Mouse (Mus musculus) midbrain, embryonic 11.5 days (tissue): ENCODE data around the gene Skor1. TPM values are rescaled to one million over a fixed set of nuclear protein-coding genes. Genes with fewer than 3 reads are reported as not detected.

ENCODE experiments used
- ATAC-seq: fragments of 200-750 bp; cut with Nextera tagmentation; 2 replicates; pipeline ENCODE4 v1.8.0; 2017; ENCODE audit warnings: moderate TSS enrichment, moderate library complexity; ENCODE audit not compliant: low FRiP score
- DNase-seq: peaks from one replicate; pipeline ENCODE4 v3.0.0; 2015; ENCODE audit warnings: low spot score; ENCODE audit errors: missing footprints
- H3K27ac ChIP-seq: fragments of 300-500 bp; sonication (generic); 2 replicates; pipeline ENCODE4 v1.5.1; 2014; ENCODE audit warnings: low read depth, low read length
- H3K27me3 ChIP-seq: fragments of 300-500 bp; sonication (generic); 2 replicates; pipeline ENCODE4 v1.6.1; 2014; ENCODE audit warnings: mild to moderate bottlenecking, low read length, moderate library complexity, mixed read lengths; ENCODE audit not compliant: control insufficient read depth, insufficient read depth
- H3K36me3 ChIP-seq: fragments of 300-500 bp; sonication (generic); 2 replicates; pipeline ENCODE4 v1.6.1; 2014; ENCODE audit warnings: mild to moderate bottlenecking, low read length, moderate library complexity, mixed read lengths; ENCODE audit not compliant: control insufficient read depth, insufficient read depth
- H3K4me1 ChIP-seq: fragments of 300-500 bp; sonication (generic); 2 replicates; pipeline ENCODE4 v1.6.1; 2014; ENCODE audit warnings: low read length; ENCODE audit not compliant: control insufficient read depth, insufficient read depth
- H3K4me2 ChIP-seq: fragments of 300-500 bp; sonication (generic); 2 replicates; pipeline ENCODE4 v1.6.1; 2014; ENCODE audit warnings: mild to moderate bottlenecking, moderate library complexity
- H3K4me3 ChIP-seq: fragments of 300-500 bp; sonication (generic); 2 replicates; pipeline ENCODE4 v1.5.1; 2014; ENCODE audit warnings: low read depth, low read length
- H3K9ac ChIP-seq: fragments of 300-500 bp; sonication (generic); 2 replicates; pipeline ENCODE4 v1.6.1; 2014; ENCODE audit warnings: low read length
- H3K9me3 ChIP-seq: fragments of 300-500 bp; sonication (generic); 2 replicates; pipeline ENCODE4 v1.6.1; 2016; ENCODE audit warnings: low read length; ENCODE audit not compliant: control insufficient read depth
- WGBS: fragments of 180-500 bp; shearing (Covaris S2); extraction: QIAGEN DNeasy Blood & Tissue Kit; methylation state at CpG from one replicate; pipeline ENCODE4 v1.1.7; 2014; 5-methylcytosine and 5-hydroxymethylcytosine counted together
- polyA plus RNA-seq: library from polyadenylated mRNA; unstranded; fragments of >200 nt; fragmentation: Nextera tagmentation; extraction: Ambion mirVana; gene quantifications from 2 replicates; pipeline ENCODE4 v1.2.1, GENCODE M21; 2014

Skor1 gene
- polyA plus RNA-seq, 1 experiment from 2014 or later: 0.05 TPM

DNA sequence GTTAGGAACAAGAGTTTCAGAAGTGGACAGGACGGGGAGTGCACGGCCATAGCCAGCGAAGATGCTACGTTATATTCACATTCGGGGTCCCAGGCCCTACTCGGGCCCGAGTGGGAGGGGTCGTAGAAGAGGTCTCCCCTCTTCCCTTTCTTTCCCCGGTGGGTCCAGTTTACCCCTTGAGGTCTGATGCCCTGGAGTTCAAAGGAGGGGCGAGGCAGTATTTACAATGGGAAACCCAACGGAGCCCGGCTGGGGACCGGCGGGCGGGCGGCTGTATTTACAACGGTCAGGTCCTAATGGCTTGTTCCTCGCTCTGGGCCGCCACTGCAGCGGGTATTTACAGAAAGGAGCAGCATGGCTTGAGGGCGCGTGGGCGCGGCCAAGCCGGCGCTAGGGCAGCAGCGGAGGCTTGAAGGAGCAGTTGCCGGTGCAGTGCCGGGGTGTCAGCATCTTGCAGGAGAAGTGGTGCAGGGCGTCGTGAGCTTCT lies 10.2 kb downstream of the Skor1 start:
- DNase-seq: peak; percentile 96
- Histone ChIP-seq H3K9ac (no peak overlapping the region), H3K9me3 (no peaks in the 10 kb centered on the region), H3K36me3 (no peaks in the 10 kb centered on the region), H3K4me2 (peak overlapping the region; percentile 37), H3K27ac (no peak overlapping the region), H3K27me3 (peaks cover 99% of the 10 kb centered on the region), H3K4me1 (peaks cover 27% of the 10 kb centered on the region), H3K4me3 (peak overlapping the region; percentile 10; the same call in 1 of the 2 replicates)
- ATAC-seq: peak; percentile 42; the same call in 1 of the 2 replicates
- WGBS: 0% methylated on average over 31 of the region's 31 CpGs

DNA sequence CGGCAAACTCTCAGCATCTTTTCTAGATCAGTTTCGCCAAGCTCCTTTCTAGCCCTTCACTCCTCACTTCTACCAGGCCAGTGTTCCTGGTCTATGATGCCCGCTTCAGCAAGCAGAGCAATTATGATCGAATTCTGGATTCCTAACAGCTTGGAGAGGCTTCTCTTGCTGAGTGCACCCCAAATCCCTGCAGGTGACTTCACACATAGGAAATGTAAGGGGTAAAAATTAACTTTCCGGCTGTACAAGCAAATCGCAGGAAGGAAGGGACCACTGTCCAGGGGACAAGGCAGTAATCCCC lies 11.2 kb downstream of the Skor1 start:
- H3K4me2 ChIP-seq: no peak overlapping the region
- DNase-seq (peak; percentile 92), ATAC-seq (no peak)
- H3K27me3 ChIP-seq: peaks cover 91% of the 10 kb centered on the region
- no peaks in the 10 kb centered on the region for H3K36me3 ChIP-seq
- H3K9me3 ChIP-seq: no peaks in the 10 kb centered on the region
- no peak overlapping the region for H3K4me3 ChIP-seq
- H3K9ac ChIP-seq: no peak overlapping the region
- peaks cover 25% of the 10 kb centered on the region for H3K4me1 ChIP-seq
- no peak overlapping the region for H3K27ac ChIP-seq
- 1% methylated on average over 6 of the region's 6 CpGs for WGBS

DNA sequence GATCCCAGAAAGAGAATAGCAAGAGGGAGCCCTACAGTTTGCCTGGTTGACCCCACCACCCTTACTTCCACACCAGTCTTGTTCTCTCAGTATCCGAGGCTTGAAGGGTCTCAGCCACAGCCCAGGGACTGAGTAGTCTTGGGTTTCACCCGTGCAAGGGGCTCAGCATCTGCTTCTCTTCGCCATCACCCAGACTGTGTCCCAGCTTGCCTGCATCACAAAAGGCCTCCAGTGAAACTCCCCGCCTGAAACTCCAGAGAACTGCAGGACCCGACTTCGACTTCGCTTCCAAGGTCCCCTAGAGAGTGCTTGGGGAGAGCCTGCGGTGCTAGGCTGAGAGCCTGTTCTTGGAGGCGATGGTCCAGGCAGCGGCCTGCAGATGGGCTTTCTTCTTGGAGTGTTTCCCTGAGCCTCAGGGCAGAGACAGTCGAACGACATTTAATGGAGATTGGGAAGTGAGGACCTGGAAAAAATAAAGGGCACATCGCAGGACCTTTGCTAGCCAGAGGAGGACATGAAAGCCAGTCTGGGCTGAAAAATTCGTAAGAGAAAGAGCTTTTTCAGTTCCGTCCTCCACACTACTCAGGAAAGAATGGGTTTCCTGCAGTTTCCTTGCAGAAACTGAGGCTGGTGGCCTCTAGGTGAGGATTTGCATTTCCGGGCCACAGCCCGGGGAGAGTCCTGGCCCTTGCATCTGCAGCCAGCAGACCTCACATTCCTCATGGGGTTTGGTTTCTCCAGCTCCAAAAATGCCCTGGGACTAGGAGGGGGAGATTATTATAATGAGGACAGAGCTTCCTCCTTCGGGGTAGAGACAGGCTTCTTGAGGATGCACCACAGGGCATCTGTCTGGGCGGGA lies 11.8 kb downstream of the Skor1 start:
- DNase-seq: peak; percentile 94
- under 1% methylated on average over 19 of the region's 19 CpGs for WGBS
- ATAC-seq: no peak
- Histone ChIP-seq H3K27ac (no peak overlapping the region), H3K27me3 (peaks cover 85% of the 10 kb centered on the region), H3K4me1 (peaks cover 25% of the 10 kb centered on the region), H3K9me3 (no peaks in the 10 kb centered on the region), H3K9ac (no peak overlapping the region), H3K4me2 (no peak overlapping the region), H3K4me3 (no peak overlapping the region), H3K36me3 (no peaks in the 10 kb centered on the region)

DNA sequence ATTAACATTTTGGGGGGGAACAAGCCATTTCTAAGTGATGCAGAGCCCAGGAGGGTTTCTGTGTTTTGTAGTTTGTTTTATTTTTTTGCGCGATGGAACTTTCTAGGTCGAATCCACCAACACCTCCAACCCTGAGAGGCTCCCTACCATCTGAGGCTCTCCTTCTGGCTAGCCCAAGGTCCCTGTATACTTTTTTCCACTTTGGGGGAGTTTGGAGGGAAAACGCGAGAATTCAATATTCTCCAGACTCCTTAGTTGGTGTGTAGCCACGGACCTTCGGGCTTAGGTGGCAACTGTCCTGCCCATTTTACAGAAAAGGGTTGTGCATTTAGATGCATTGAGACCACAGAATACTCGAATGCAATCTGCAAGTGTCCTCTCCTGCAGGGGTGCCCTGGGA lies 12.5 kb downstream of the Skor1 start:
- H3K4me1 ChIP-seq: peaks cover 25% of the 10 kb centered on the region
- no peak overlapping the region for H3K27ac ChIP-seq
- ATAC-seq (no peak), DNase-seq (peak; percentile 92)
- 3% methylated on average over 8 of the region's 8 CpGs for WGBS
- no peak overlapping the region for H3K4me2 ChIP-seq
- no peak overlapping the region for H3K4me3 ChIP-seq
- no peak overlapping the region for H3K9ac ChIP-seq
- H3K9me3 ChIP-seq: no peaks in the 10 kb centered on the region
- peaks cover 80% of the 10 kb centered on the region for H3K27me3 ChIP-seq
- H3K36me3 ChIP-seq: no peaks in the 10 kb centered on the region

DNA sequence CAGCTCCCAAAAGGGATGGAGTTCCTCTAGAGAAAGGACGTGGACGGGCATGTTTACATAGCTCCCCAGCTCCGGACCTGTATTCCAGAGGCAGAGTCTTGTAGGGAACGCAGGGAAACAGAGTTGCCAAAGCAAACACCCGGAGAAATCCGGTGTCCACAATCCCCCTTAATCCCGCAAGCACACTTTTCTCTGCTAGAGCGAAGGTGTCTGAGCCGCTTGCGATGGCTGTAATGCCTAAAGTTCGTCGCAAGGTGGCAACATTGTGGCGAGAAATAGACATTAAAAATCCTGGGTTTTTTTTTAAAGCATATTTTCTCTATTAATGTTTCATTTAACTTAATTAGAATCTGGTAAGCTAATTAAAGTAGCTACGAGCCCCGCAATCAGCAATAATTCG lies 13.0 kb downstream of the Skor1 start:
- peaks cover 80% of the 10 kb centered on the region for H3K27me3 ChIP-seq
- no peaks in the 10 kb centered on the region for H3K9me3 ChIP-seq
- WGBS: under 1% methylated on average over 16 of the region's 16 CpGs
- H3K36me3 ChIP-seq: no peaks in the 10 kb centered on the region
- peak; percentile 94 for DNase-seq
- H3K9ac ChIP-seq: no peak overlapping the region
- H3K4me2 ChIP-seq: peak overlapping the region; percentile 37
- H3K27ac ChIP-seq: no peak overlapping the region
- peaks cover 25% of the 10 kb centered on the region for H3K4me1 ChIP-seq
- ATAC-seq: no peak
- peak overlapping the region; percentile 14 for H3K4me3 ChIP-seq

DNA sequence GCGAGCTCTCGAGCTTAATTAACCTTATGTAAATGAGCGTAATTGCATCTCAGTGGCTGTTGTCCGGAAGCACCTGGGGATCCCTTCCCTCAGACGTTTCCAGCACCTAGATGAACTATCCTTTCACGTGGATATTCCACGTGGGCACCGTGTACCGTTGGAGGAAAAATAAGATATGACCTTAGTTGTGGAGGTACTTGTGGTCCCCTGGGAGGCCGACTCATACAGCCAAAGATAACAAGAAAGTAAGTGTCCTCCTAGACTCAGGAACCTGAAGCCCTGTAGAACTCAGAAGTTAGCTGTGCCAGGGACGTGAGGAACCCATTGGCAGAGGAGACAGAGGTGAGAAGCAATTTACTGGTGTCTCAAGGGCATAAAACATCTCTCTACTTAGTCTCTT lies 13.4 kb downstream of the Skor1 start:
- peak overlapping the region; percentile 37 for H3K4me2 ChIP-seq
- H3K9ac ChIP-seq: no peak overlapping the region
- peaks cover 25% of the 10 kb centered on the region for H3K4me1 ChIP-seq
- H3K9me3 ChIP-seq: no peaks in the 10 kb centered on the region
- peaks cover 75% of the 10 kb centered on the region for H3K27me3 ChIP-seq
- peak overlapping the region; percentile 14 for H3K4me3 ChIP-seq
- WGBS: 2% methylated on average over 11 of the region's 11 CpGs
- H3K27ac ChIP-seq: no peak overlapping the region
- ATAC-seq (no peak), DNase-seq (no peak)
- no peaks in the 10 kb centered on the region for H3K36me3 ChIP-seq

DNA sequence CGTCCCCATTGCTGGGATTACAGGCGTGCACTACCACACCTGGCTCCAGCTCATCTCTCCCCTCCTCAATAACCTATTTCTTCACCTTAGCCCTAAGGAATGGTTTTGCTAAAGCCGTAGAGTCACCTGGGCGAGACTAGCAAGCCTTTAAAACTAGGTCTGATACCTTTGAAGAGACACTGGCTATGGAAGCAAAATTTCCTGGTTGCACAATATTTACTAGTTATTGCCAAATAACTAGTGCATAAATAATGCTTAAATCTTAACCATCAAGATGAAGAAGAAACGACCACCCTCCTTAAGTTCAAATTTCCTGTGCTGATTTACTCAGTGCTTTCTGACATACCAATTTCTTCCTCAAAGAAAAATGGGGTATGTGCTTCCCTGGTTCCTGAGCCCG lies 15.1 kb downstream of the Skor1 start:
- Histone ChIP-seq H3K4me2 (peak overlapping the region; percentile 38), H3K27me3 (peaks cover 58% of the 10 kb centered on the region), H3K9ac (peak overlapping the region; percentile 31; the same call in 1 of the 2 replicates), H3K36me3 (no peaks in the 10 kb centered on the region), H3K27ac (no peak overlapping the region), H3K9me3 (no peaks in the 10 kb centered on the region), H3K4me1 (peaks cover 22% of the 10 kb centered on the region), H3K4me3 (peak overlapping the region; percentile 22)
- WGBS: 17% methylated on average over 6 of the region's 6 CpGs
- DNase-seq (no peak), ATAC-seq (no peak)

DNA sequence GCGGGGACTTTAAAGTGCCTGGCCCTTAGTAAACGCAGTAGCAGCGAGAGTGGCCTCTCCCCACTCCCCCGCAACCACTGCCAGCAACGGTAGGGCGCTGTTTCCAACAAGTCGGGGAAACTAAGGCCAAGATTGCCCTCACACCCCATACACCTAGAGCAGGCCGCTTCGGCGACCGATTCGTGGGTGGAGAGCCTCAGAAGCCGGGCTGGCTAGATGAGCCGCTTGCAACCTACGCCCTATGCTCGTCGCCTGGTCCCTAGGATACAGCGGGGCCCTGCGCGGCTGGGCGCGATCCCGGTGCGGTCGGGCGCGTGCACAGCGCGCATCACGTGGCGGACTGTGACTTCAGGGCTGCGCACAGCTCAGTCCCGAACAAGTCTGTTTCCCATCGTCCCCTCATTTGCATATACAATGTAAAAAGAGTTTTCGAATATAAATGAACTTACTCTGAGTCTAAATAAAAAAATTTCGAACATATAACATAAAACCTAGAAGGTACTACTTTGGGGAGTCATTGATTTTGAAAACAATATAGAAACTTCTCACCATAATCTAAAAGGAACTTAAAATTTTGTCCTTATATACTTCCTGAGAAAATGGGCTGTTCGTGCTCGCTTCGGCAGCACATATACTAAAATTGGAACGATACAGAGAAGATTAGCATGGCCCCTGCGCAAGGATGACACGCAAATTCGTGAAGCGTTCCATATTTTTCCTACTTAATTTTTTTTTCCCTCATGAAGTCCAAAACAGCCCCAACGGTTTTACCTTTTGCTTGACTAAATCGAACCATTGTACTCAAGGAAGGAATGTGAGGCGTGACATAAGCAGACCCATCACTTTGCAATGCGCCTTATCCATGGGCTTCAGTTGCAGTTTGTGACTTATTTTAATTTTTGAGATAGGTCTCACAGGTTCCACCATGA lies 15.8 kb downstream of the Skor1 start:
- Histone ChIP-seq H3K4me3 (peak overlapping the region; percentile 67), H3K4me2 (peak overlapping the region; percentile 90), H3K9ac (peak overlapping the region; percentile 74), H3K9me3 (no peaks in the 10 kb centered on the region), H3K27ac (no peak overlapping the region), H3K4me1 (peaks cover 19% of the 10 kb centered on the region), H3K27me3 (peaks cover 51% of the 10 kb centered on the region), H3K36me3 (no peaks in the 10 kb centered on the region)
- WGBS: under 1% methylated on average over 48 of the region's 48 CpGs
- DNase-seq (peak; percentile 100), ATAC-seq (peak; percentile 99)
